Mouse (Mus musculus) liver, postnatal 0 days (tissue): Measurements from ENCODE around the gene Tmem50b. TPM values are rescaled to one million over a fixed set of nuclear protein-coding genes. Genes with fewer than 3 reads are reported as not detected.

ENCODE experiments used
- ATAC-seq: fragments of 200-750 bp; cut with Nextera tagmentation; 2 replicates; pipeline ENCODE4 v1.8.0; 2017; ENCODE audit warnings: mild to moderate bottlenecking, moderate library complexity
- DNase-seq: peaks from one replicate; pipeline ENCODE4 v3.0.0-alpha.2; 2016
- H3K27ac ChIP-seq: fragments of 300-500 bp; sonication (generic); 2 replicates; pipeline ENCODE4 v1.5.1; 2014; ENCODE audit warnings: antibody characterized with exemption, moderate library complexity, mild to moderate bottlenecking, low read depth
- H3K27me3 ChIP-seq: fragments of 300-500 bp; sonication (generic); 2 replicates; pipeline ENCODE4 v1.6.1; 2014; ENCODE audit warnings: low read length, control low read depth, mixed read lengths; ENCODE audit not compliant: insufficient read depth
- H3K36me3 ChIP-seq: fragments of 300-500 bp; sonication (generic); replicated peaks from 2 replicates; pipeline ENCODE4 v1.6.1; 2014; ENCODE audit warnings: mild to moderate bottlenecking, control low read depth, low read length, moderate library complexity, mixed read lengths; ENCODE audit not compliant: insufficient read depth
- H3K4me1 ChIP-seq: fragments of 300-500 bp; sonication (generic); 2 replicates; pipeline ENCODE4 v1.6.1; 2014; ENCODE audit warnings: antibody characterized with exemption, mild to moderate bottlenecking, control low read depth; ENCODE audit not compliant: insufficient read depth
- H3K4me2 ChIP-seq: fragments of 300-500 bp; sonication (generic); 2 replicates; pipeline ENCODE4 v1.6.1; 2014; ENCODE audit warnings: low read depth, mild to moderate bottlenecking, low read length, moderate library complexity, mixed read lengths
- H3K4me3 ChIP-seq: fragments of 300-500 bp; sonication (generic); 2 replicates; pipeline ENCODE4 v1.5.1; 2014; ENCODE audit warnings: low read depth, low read length
- H3K9ac ChIP-seq: fragments of 300-500 bp; sonication (generic); replicated peaks from 2 replicates; pipeline ENCODE4 v1.6.1; 2014; ENCODE audit warnings: mild to moderate bottlenecking, moderate library complexity
- H3K9me3 ChIP-seq: fragments of 300-500 bp; sonication (generic); 2 replicates; pipeline ENCODE4 v1.6.1; 2016; ENCODE audit warnings: mild to moderate bottlenecking, control low read depth, low read length, mixed read lengths
- CTCF ChIP-seq: sonication (generic); IDR thresholded peaks from 2 replicates; pipeline ENCODE4 v1.5.1; 2016; ENCODE audit warnings: antibody characterized with exemption, low read depth
- EP300 ChIP-seq: IDR thresholded peaks from 2 replicates; pipeline ENCODE4 v1.6.1; 2016; ENCODE audit warnings: antibody characterized with exemption, low read depth, mild to moderate bottlenecking
- WGBS: fragments of 180-500 bp; shearing (Covaris S2); extraction: QIAGEN DNeasy Blood & Tissue Kit; methylation state at CpG from one replicate; pipeline ENCODE4 v1.1.7; 2014; ENCODE audit not compliant: insufficient replicate concordance; 5-methylcytosine and 5-hydroxymethylcytosine counted together
- polyA plus RNA-seq: library from polyadenylated mRNA; unstranded; fragments of >200 nt; fragmentation: Nextera tagmentation; extraction: Ambion mirVana; gene quantifications from 2 replicates; pipeline ENCODE4 v1.2.1, GENCODE M21; 2015

The Tmem50b gene
- polyA plus RNA-seq, 1 experiment from 2014 or later: 8.6 TPM

- DNase-seq (no peak), ATAC-seq (no peak)
- Histone ChIP-seq H3K36me3 (peaks cover 62% of the 10 kb centered on the region), H3K27me3 (no peaks in the 10 kb centered on the region), H3K9ac (no peak overlapping the region), H3K27ac (no peak overlapping the region), H3K9me3 (no peaks in the 10 kb centered on the region), H3K4me1 (peaks cover 20% of the 10 kb centered on the region), H3K4me2 (no peak overlapping the region), H3K4me3 (no peak overlapping the region)
- TF ChIP-seq CTCF (no peak), EP300 (no peak)
- WGBS: 86% methylated on average over 15 of the region's 15 CpGs
These were observed 40.9 kb downstream of the Tmem50b start for GRCm38 (mm10) chr16:91556659-91557058.

GRCm38 (mm10) chr16:91555017-91555605 is 42.5 kb downstream of the Tmem50b start:
- H3K4me3 ChIP-seq: no peak overlapping the region
- no peak for DNase-seq
- H3K9me3 ChIP-seq: no peaks in the 10 kb centered on the region
- no peak overlapping the region for H3K9ac ChIP-seq
- no peak overlapping the region for H3K4me2 ChIP-seq
- WGBS: 90% methylated on average over 8 of the region's 8 CpGs
- H3K4me1 ChIP-seq: peaks cover 29% of the 10 kb centered on the region
- peaks cover 59% of the 10 kb centered on the region for H3K36me3 ChIP-seq
- H3K27me3 ChIP-seq: no peaks in the 10 kb centered on the region
- ATAC-seq: no peak
- TF ChIP-seq EP300 (no peak), CTCF (no peak)
- H3K27ac ChIP-seq: no peak overlapping the region

- Histone ChIP-seq H3K4me1 (peaks cover 40% of the 10 kb centered on the region), H3K4me2 (no peak overlapping the region), H3K36me3 (peaks cover 51% of the 10 kb centered on the region), H3K9ac (no peak overlapping the region), H3K27me3 (no peaks in the 10 kb centered on the region), H3K27ac (no peak overlapping the region), H3K4me3 (no peak overlapping the region), H3K9me3 (no peaks in the 10 kb centered on the region)
- 37% methylated on average over 11 of the region's 12 CpGs for WGBS
- ATAC-seq (no peak), DNase-seq (no peak)
- TF ChIP-seq CTCF (no peak), EP300 (no peak)
These were observed 44.0 kb downstream of the Tmem50b start for GRCm38 (mm10) chr16:91553625-91554024.

- H3K9ac ChIP-seq: no peak overlapping the region
- H3K4me3 ChIP-seq: no peak overlapping the region
- TF ChIP-seq CTCF (no peak), EP300 (no peak)
- ATAC-seq: no peak
- WGBS: 63% methylated on average over 9 of the region's 9 CpGs
- peaks cover 40% of the 10 kb centered on the region for H3K36me3 ChIP-seq
- H3K4me1 ChIP-seq: peaks cover 51% of the 10 kb centered on the region
- H3K4me2 ChIP-seq: no peak overlapping the region
- H3K27me3 ChIP-seq: no peaks in the 10 kb centered on the region
- no peak for DNase-seq
- no peak overlapping the region for H3K27ac ChIP-seq
- H3K9me3 ChIP-seq: no peaks in the 10 kb centered on the region
These were observed 45.5 kb downstream of the Tmem50b start for GRCm38 (mm10) chr16:91552072-91552471.

GRCm38 (mm10) chr16:91551081-91551524 is 46.5 kb downstream of the Tmem50b start:
- Histone ChIP-seq H3K36me3 (peaks cover 34% of the 10 kb centered on the region), H3K4me2 (peak overlapping the region; percentile 44; the same call in 1 of the 2 replicates), H3K27ac (peak overlapping the region; percentile 29; the same call in 1 of the 2 replicates), H3K4me3 (no peak overlapping the region), H3K9ac (peak overlapping the region; percentile 18; the same call in 1 of the 2 replicates), H3K9me3 (no peaks in the 10 kb centered on the region), H3K27me3 (no peaks in the 10 kb centered on the region), H3K4me1 (peaks cover 56% of the 10 kb centered on the region)
- WGBS: 37% methylated on average over 10 of the region's 10 CpGs
- ATAC-seq (no peak), DNase-seq (no peak)
- no peak for TF ChIP-seq EP300
- no peak for TF ChIP-seq CTCF

- no peak overlapping the region for H3K27ac ChIP-seq
- H3K36me3 ChIP-seq: peaks cover 19% of the 10 kb centered on the region
- ATAC-seq: no peak
- H3K27me3 ChIP-seq: no peaks in the 10 kb centered on the region
- TF ChIP-seq EP300: no peak
- no peak for TF ChIP-seq CTCF
- 70% methylated on average over 5 of the region's 5 CpGs for WGBS
- no peak for DNase-seq
- no peak overlapping the region for H3K9ac ChIP-seq
- no peaks in the 10 kb centered on the region for H3K9me3 ChIP-seq
- H3K4me3 ChIP-seq: 0 out of 2 replicates have a peak overlapping the region, but pooled peaks have one; percentile 86
- peaks cover 68% of the 10 kb centered on the region for H3K4me1 ChIP-seq
- peak overlapping the region; percentile 89 for H3K4me2 ChIP-seq
These were observed 48.0 kb downstream of the Tmem50b start for GRCm38 (mm10) chr16:91549616-91550015.
